9 mouse cellular contexts compared by ENCODE assay signal in genomic region chr13:46419648-46420047, GRCm38 (mm10). TPM values are rescaled to one million over a fixed set of nuclear protein-coding genes. Genes with fewer than 3 reads are reported as not detected.
DNase-seq lines count a peak whose midpoint lies in the region; ATAC-seq lines count a peak whose summit lies in the region.
"Had no signal": no experiment of that assay in that cellular context is flagged by ENCODE, and none has a peak within 500 bp of the region (broad histone marks: within the 10 kb centered on the region; RNA-seq: fewer than 3 reads in every experiment).

No protein-coding gene starts in this region.

- ATAC-seq in heart, embryonic 14.5 days (ENCODE audit: insufficient number of reproducible peaks, insufficient read depth, low FRiP score, low read depth), result no peak
- ATAC-seq in midbrain, embryonic 14.5 days (ENCODE audit: low FRiP score, low TSS enrichment), result no peak

- H3K9me3 ChIP-seq in heart, embryonic 14.5 days (ENCODE audit: control insufficient read depth, low read length), result no peaks in the 10 kb centered on the region
- no peaks in the 10 kb centered on the region for H3K9me3 ChIP-seq in midbrain, embryonic 14.5 days (ENCODE audit: control insufficient read depth, low read length)

- H3K27ac ChIP-seq in heart, embryonic 14.5 days (replicated peaks in 1 of 2; ENCODE audit: control insufficient read depth in 1 of 2, insufficient read depth in 1 of 2, low read depth in 2 of 2, low read length in 2 of 2), result peak overlapping the region; percentile 97 to 99
- H3K27ac ChIP-seq in midbrain, embryonic 14.5 days (replicated peaks; ENCODE audit: low read depth, low read length), result peak overlapping the region; percentile 45; the same call in 1 of the 2 replicates

- H3K4me2 ChIP-seq in heart, embryonic 14.5 days (ENCODE audit: low read length), result peak overlapping the region; percentile 74
- H3K4me2 ChIP-seq in midbrain, embryonic 14.5 days (ENCODE audit: low read length), result peak overlapping the region; percentile 91

- H3K9ac ChIP-seq in heart, embryonic 14.5 days (ENCODE audit: low read length), result peak overlapping the region; percentile 100
- H3K9ac ChIP-seq in midbrain, embryonic 14.5 days (replicated peaks; ENCODE audit: low read length), result peak overlapping the region; percentile 72; the same call in 1 of the 2 replicates

- peaks cover 3% of the 10 kb centered on the region; the same call in 1 of the 2 replicates for H3K27me3 ChIP-seq in heart, embryonic 14.5 days (ENCODE audit: control insufficient read depth, insufficient read depth, low read length)
- H3K27me3 ChIP-seq in midbrain, embryonic 14.5 days (ENCODE audit: control insufficient read depth, insufficient read depth, low read length), result no peaks in the 10 kb centered on the region

- WGBS in heart, embryonic 14.5 days, result 6% methylated on average over 7 of the region's 7 CpGs
- WGBS in midbrain, embryonic 14.5 days, result 8% methylated on average over 7 of the region's 7 CpGs

- peak overlapping the region; percentile 62 to 80 for H3K4me3 ChIP-seq in heart, embryonic 14.5 days (ENCODE audit: control insufficient read depth in 1 of 2, insufficient read depth in 1 of 2, low read depth in 1 of 2, low read length in 2 of 2)
- peak overlapping the region; percentile 60 for H3K4me3 ChIP-seq in midbrain, embryonic 14.5 days (replicated peaks; ENCODE audit: low read depth, low read length)

- peaks cover 0 to 8% of the 10 kb centered on the region in 2 experiments; a peak in 2 of 4 replicates for H3K4me1 ChIP-seq in heart, embryonic 14.5 days (ENCODE audit: control insufficient read depth in 2 of 2, insufficient read depth in 2 of 2, low read length in 2 of 2)
- peaks cover 9% of the 10 kb centered on the region; the same call in 1 of the 2 replicates for H3K4me1 ChIP-seq in midbrain, embryonic 14.5 days (ENCODE audit: control insufficient read depth, insufficient read depth, low read length)

- DNase-seq in heart, adult 11 months, result no peak
- peak; percentile 34 for DNase-seq in embryo, embryonic 11 days
- peak; percentile 20 for DNase-seq in heart, postnatal 4 days
- DNase-seq in midbrain, embryonic 14.5 days, result peak; percentile 45
- no peak for DNase-seq in layer of hippocampus, adult 11-12 months (ENCODE audit: low spot score)
- no peak for DNase-seq in natural killer cell, adult 2 months (ENCODE audit: low spot score in 2 of 2)
- no peak for DNase-seq in thymus, adult 18-20 months
- DNase-seq: kidney, adult 11 months had no signal

- peaks cover 37% of the 10 kb centered on the region for H3K36me3 ChIP-seq in heart, embryonic 14.5 days (ENCODE audit: control insufficient read depth, insufficient read depth, low read length)
- no peaks in the 10 kb centered on the region for H3K36me3 ChIP-seq in midbrain, embryonic 14.5 days (ENCODE audit: control insufficient read depth, insufficient read depth, low read length)

RNA-seq across cellular contexts. Expression of gene Rbm24, which starts 1.4 kb away (rescaled TPM):
- 138 and 141 TPM in 2 replicates for polyA plus RNA-seq in heart, embryonic 14.5 days (2014; fragmentation: Nextera tagmentation; extraction: Ambion mirVana)
- 100 to 1,000 TPM; 262 to 288 TPM for total RNA-seq in heart, postnatal 4 days (2021)
- 3.6 and 4.0 TPM in 2 replicates for polyA plus RNA-seq in midbrain, embryonic 14.5 days (2014; fragmentation: Nextera tagmentation; extraction: Ambion mirVana)

Comparison
In these comparisons a context has a peak if more than half of its experiments do, and no peak if none do; other contexts are left out.
1. DNase-seq: peak in embryo, embryonic 11 days (single experiment), heart, postnatal 4 days (single experiment) and midbrain, embryonic 14.5 days (single experiment); none in heart, adult 11 months (single experiment), layer of hippocampus, adult 11-12 months (single experiment), natural killer cell, adult 2 months (0 of 2) and thymus, adult 18-20 months (0 of 2).
2. RNA of gene Rbm24, which starts 1.4 kb away (polyA plus RNA-seq): 138 to 141 TPM in heart, embryonic 14.5 days; 3.6 to 4.0 TPM in midbrain, embryonic 14.5 days; every median in the first group is over 10 times any median in the second.